Mouse (Mus musculus) left cerebral cortex, postnatal 4 days (tissue): ENCODE data around the gene Omp. TPM values are rescaled to one million over a fixed set of nuclear protein-coding genes. Genes with fewer than 3 reads are reported as not detected.
A peak's percentile ranks its signal among the peaks of the same experiment; 100 is the strongest.
"Not testable (repeated sequence)": the region's sequence is repeated elsewhere in the genome, so short reads cannot be mapped to it uniquely, and the experiment has no call there.

Experiments used
- DNase-seq: peaks from one replicate; pipeline ENCODE4 v3.0.0-alpha.2; 2022
- intact Hi-C: fragments of 180-260 bp; cut with DNase I; formaldehyde crosslinking; loops from one replicate; pipeline ENCODE4 v1.15.1; 2025
- total RNA-seq, 2 experiments: library from RNA; stranded (reverse); gene quantifications; 2 replicates each; pipeline ENCODE4 v1.2.3; 2021

Omp gene
- total RNA-seq: 1 to 10 TPM; 1.4 to 2.1 TPM

- no peak for DNase-seq
- intact Hi-C loops: no loop called here
These were observed at the start of gene Omp for GRCm38 (mm10) chr7:98145402-98145801. TSS of gene Omp (minus strand) at chr7:98145502.

DNA sequence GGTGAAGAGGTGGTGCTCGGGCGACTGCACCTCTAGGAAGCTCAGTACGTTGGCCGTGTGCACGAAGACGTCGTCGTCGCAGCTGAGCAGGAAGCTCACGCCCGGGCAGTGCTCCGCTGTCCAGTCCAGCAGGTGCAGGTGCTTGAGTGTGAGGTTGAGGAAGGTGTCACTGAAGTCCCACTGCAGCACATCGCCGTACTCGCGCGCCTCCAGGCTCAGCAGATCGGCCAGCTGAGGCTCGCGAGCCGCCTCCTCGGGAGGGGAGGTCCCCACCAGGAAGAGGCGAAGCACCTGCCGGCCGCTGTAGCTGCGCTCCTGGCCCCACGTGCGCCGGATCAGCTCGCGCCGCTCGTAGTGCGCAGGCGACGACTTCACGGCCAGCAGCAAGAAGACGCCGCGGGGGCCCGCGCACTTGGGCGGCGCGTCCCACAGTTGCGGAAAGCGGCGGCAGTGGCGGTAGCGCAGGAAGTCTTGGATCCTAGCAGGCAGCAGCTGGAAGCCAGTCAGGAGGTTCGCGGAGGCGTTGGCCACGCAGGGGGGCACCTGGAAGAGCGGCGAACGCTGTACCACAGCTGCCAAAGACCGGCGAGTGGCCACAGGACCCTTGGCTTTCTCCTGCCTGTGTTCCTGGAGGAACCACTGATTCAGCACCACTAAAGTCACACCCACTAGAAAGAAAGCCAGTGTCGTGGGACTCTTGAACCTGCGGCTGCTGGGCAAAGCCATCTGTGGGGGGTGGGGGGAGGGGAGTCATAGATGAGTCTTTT is 48.9 kb upstream of the Omp start:
- intact Hi-C loops: no loop called here
- DNase-seq: peak; percentile 14

GRCm38 (mm10) chr7:98193515-98194025 is 48.3 kb upstream of the Omp start:
- peak; percentile 39 for DNase-seq
- intact Hi-C loops: no loop called here

GRCm38 (mm10) chr7:98191571-98192250 is 46.4 kb upstream of the Omp start:
- DNase-seq: no peak
- intact Hi-C loops: no loop called here

- no peak for DNase-seq
- intact Hi-C loops: no loop called here
These were observed 45.3 kb upstream of the Omp start for GRCm38 (mm10) chr7:98190578-98190977.

DNA sequence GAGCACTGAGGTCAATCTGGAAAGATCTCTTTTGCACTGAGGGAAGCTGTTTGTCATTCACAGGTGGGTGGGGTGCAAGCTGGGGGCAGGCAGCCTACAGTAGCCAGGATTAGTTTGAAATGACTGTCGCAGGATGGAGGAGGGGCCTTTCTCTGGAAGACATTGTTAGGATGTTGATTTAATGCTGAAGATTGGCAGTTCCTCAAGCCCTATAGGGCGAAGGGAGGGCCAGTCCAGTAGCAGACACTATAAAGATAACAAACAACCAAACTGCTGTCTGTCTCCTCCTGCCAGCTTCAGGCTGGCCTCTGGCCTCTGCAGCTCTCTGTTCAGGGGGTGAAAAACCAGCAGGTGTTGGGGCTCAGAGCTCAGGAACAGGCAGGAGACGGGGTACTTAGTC is 44.4 kb upstream of the Omp start:
- DNase-seq: no peak
- intact Hi-C loops: no loop called here

DNA sequence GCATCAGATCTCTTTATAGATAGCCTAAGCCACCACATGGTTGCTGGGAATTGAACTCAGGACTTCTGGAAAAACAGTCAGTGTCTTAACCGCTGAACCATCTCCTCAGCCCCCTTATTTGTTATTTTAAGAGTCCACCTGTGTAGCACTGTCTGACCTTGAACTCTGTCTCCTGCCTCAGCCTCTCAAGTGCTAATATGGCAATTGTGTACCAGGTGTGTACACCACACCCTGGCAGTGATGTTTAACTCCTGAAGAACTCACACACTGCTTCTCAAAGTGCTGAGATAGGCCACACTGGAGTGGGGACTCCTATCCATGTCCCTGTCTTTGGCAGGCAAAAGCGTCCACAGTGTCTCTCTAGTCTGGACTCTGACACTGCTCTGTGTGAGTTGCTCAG is 43.4 kb upstream of the Omp start:
- DNase-seq: no peak
- intact Hi-C loops: no loop called here

DNA sequence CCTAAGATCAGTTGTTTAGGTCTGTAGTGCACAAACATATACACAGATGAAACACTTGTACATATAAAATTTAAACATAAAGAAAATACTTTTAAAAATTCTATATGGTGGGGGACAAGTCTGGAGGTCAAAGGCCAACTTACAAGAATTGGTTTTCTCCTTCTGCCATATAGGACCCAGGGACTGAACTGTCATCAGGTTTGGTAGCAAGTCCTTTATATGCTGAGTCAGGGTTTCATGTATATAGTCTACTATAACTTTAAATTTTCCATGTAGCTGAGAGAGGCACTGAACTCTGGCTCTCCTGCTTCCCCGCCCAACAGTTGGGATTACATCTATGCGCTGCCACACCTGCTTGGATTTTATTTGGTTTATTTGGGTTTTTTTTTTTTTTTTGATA is 42.9 kb upstream of the Omp start:
- intact Hi-C loops: no loop called here
- DNase-seq: no peak

DNA sequence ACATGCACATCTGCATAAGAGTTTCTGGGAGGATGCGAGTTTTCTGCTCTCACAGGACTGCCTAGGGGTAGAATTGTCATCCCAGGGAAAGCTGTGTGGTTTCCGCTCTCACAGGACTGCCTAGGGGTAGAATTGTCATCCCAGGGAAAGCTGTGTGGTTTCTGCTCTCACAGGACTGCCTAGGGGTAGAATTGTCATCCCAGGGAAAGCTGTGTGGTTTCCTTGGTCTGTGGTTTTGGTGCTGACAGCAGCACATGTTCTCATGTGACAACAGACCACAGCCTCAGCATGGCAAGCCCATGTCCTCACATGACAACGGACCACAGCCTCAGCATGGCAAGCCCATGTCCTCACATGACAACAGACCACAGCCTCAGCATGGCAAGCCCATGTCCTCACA is 42.0 kb upstream of the Omp start:
- intact Hi-C loops, DNase-seq: not testable (repeated sequence)

DNA sequence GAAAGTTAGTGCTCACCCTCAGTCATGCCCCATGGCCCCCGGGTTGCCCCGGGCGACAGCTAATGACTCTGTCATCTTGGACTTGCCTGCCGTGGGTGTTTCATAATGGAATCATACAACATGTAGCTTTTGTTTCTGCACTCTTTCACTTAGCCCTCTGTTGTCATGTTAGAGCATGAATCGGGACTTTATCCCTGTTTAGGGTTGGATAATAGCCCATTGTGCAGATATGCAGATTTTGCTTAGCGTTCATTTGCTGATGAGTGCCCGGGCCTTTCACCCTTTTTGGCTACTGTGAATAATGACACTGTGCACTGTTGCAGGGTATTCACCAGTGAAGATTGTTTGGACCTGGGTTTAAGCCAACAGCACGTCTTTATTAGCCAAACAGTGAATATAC is 41.3 kb upstream of the Omp start:
- DNase-seq: peak; percentile 32
- intact Hi-C loops: no loop called here

DNA sequence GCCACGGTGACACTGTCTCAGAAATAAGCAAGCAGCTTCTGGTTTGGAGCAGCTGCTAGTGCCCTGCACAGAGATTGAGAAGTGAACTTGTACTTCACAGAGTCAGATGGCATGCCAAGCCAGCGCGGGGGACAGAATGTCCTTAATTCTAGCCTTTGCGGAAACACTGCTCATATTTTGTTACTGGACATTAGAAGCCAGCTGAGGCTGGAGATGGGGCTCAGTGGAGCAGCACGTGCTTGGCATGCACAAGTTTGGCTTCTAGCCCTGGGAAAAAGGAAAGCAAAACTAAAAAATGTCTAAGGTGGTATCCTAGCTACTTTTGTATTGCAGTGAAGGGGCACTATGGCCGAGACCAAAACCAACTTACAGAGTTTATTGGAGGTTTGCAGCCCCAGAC is 40.0 kb upstream of the Omp start:
- intact Hi-C loops: no loop called here
- peak; percentile 51 for DNase-seq

GRCm38 (mm10) chr7:98178560-98179231 is 33.4 kb upstream of the Omp start:
- intact Hi-C loops: no loop called here
- DNase-seq: no peak

- DNase-seq: peak; percentile 70
- intact Hi-C loops: no loop called here
These were observed 32.7 kb upstream of the Omp start, which contains the start of gene Capn5 for GRCm38 (mm10) chr7:98177929-98178559. TSS of gene Capn5 (minus strand) at chr7:98178274.

DNA sequence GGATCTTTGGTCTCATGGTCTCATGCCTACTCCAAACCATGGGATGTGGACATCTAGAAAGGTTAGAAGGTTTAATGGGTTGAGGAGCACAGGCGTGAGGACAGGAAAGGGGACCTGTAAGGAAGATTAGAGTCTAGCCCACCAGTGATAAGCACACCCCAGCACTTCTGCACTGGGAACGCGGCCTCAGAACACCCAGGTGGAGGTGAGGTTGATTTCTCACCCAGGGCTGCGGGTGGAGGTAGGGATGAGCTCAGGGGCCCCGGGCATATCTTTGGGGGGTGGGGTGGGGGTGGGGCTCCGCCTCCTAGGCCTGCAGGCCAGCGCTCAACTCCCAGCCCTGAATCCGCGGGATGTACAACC is 32.2 kb upstream of the Omp start:
- intact Hi-C loops: no loop called here
- DNase-seq: no peak

DNA sequence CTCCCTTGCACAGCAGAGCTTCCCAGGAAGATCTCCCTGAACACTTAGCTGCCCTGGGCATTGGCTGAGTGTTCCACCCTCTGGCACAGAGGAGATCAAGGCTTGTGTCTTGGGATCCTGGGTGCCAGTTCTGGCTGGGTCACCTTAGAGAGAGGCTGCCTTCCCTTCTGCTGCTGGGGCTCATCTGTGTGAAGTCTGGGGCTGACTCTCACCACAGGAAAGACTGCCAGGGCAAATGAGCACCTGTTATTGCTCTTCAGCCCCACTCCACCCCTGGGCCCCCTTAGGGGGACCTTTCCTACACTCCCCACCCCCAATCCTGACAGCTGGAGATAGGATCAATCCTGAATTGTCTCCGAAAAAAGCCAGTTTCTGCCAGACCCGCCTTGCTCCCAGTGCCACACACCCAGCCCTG is 31.8 kb upstream of the Omp start:
- DNase-seq: no peak
- intact Hi-C loops: no loop called here

- no peak for DNase-seq
- intact Hi-C loops: no loop called here
These were observed 31.2 kb upstream of the Omp start for GRCm38 (mm10) chr7:98176322-98177070.

- intact Hi-C loops: no loop called here
- no peak for DNase-seq
These were observed 29.8 kb upstream of the Omp start for GRCm38 (mm10) chr7:98174883-98175755.

- DNase-seq: no peak
- intact Hi-C loops: no loop called here
These were observed 28.1 kb upstream of the Omp start for GRCm38 (mm10) chr7:98173408-98173807.

GRCm38 (mm10) chr7:98172661-98173060 is 27.4 kb upstream of the Omp start:
- intact Hi-C loops: no loop called here

More at GRCm38 (mm10) chr7:98172661-98173060, 27.4 kb upstream of the Omp start:
- no peak for DNase-seq
